Mouse (Mus musculus) heart, embryonic 16.5 days (tissue): ENCODE measurements at regions not wholly inside any gene's neighbourhood (a gene's known extent, or its start where the extent isn't known, plus 50 kb on each side); places are given as distances from the start of the nearest gene placed in this dataset.

ENCODE experiments used
- ATAC-seq: fragments of 200-750 bp; cut with Nextera tagmentation; replicated peaks from 2 replicates; pipeline ENCODE4 v1.8.0; 2017; ENCODE audit warnings: moderate number of reproducible peaks; ENCODE audit not compliant: insufficient read depth, low FRiP score; ENCODE audit errors: extremely low read depth
- H3K27ac ChIP-seq: fragments of 300-500 bp; sonication (generic); 2 replicates; pipeline ENCODE4 v1.5.1; 2014; ENCODE audit warnings: mild to moderate bottlenecking, low read length, control low read depth, moderate library complexity
- H3K27me3 ChIP-seq: fragments of 300-500 bp; sonication (generic); 2 replicates; pipeline ENCODE4 v1.6.1; 2014; ENCODE audit warnings: low read length, mixed read lengths; ENCODE audit not compliant: control insufficient read depth, insufficient read depth
- H3K36me3 ChIP-seq: fragments of 300-500 bp; sonication (generic); 2 replicates; pipeline ENCODE4 v1.6.1; 2014; ENCODE audit not compliant: control insufficient read depth, insufficient read depth
- H3K4me1 ChIP-seq: fragments of 300-500 bp; sonication (generic); 2 replicates; pipeline ENCODE4 v1.6.1; 2014; ENCODE audit warnings: low read length, mixed read lengths; ENCODE audit not compliant: control insufficient read depth, insufficient read depth
- H3K4me2 ChIP-seq: fragments of 300-500 bp; sonication (generic); 2 replicates; pipeline ENCODE4 v1.6.1; 2014; ENCODE audit warnings: low read depth, mild to moderate bottlenecking, control low read depth, low read length
- H3K4me3 ChIP-seq: fragments of 300-500 bp; sonication (generic); 2 replicates; pipeline ENCODE4 v1.5.1; 2014; ENCODE audit warnings: mild to moderate bottlenecking, control low read depth, low read length
- H3K9ac ChIP-seq: fragments of 300-500 bp; sonication (generic); 2 replicates; pipeline ENCODE4 v1.6.1; 2014; ENCODE audit warnings: low read length, control low read depth
- H3K9me3 ChIP-seq: fragments of 300-500 bp; sonication (generic); replicated peaks from 2 replicates; pipeline ENCODE4 v1.6.1; 2016; ENCODE audit warnings: low read length; ENCODE audit not compliant: control insufficient read depth
- WGBS: fragments of 180-500 bp; shearing (Covaris S2); extraction: QIAGEN DNeasy Blood & Tissue Kit; methylation state at CpG from one replicate; pipeline ENCODE4 v1.1.7; 2014; 5-methylcytosine and 5-hydroxymethylcytosine counted together

- no peak overlapping the region for H3K4me3 ChIP-seq
- H3K9me3 ChIP-seq, result 0 out of 2 replicates have a peak, but pooled peaks cover 4% of the 10 kb centered on the region
- no peak overlapping the region for H3K4me2 ChIP-seq
- H3K27ac ChIP-seq, result no peak overlapping the region
- H3K4me1 ChIP-seq, result peaks cover 9% of the 10 kb centered on the region
- no peaks in the 10 kb centered on the region for H3K36me3 ChIP-seq
- ATAC-seq, result no peak
- no peak overlapping the region for H3K9ac ChIP-seq
- H3K27me3 ChIP-seq, result no peaks in the 10 kb centered on the region
- WGBS, result 89% methylated on average over 6 of the region's 6 CpGs
These were observed 93.7 kb upstream of the Vps8 start for GRCm38 (mm10) chr16:21329199-21329598.

DNA sequence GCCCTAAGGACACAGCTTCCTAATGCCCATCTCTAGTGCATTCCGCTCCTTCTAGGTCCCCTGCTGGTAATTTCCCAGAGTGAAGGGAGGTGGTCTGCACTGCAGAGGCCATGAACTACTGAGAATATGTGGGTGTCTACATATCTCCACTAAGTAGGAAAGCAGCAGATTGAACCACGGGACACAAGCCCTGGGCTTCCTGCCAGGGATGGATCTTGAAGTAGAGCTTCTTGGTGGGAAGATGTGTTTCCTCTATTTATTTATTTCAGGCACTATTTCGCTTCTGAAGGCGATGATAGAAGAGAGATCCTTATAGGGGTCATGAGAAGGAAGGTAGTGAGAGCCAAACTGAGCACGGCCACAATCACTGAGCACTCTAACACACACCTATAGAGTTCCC is 91.7 kb upstream of the Vps8 start:
- Histone ChIP-seq H3K9ac (no peak overlapping the region), H3K4me3 (no peak overlapping the region), H3K4me2 (peak overlapping the region; percentile 33; the same call in 1 of the 2 replicates), H3K27ac (no peak overlapping the region), H3K9me3 (no peaks in the 10 kb centered on the region), H3K27me3 (no peaks in the 10 kb centered on the region), H3K36me3 (no peaks in the 10 kb centered on the region), H3K4me1 (peaks cover 10% of the 10 kb centered on the region)
- WGBS, result 74% methylated on average over 5 of the region's 5 CpGs
- no peak for ATAC-seq

DNA sequence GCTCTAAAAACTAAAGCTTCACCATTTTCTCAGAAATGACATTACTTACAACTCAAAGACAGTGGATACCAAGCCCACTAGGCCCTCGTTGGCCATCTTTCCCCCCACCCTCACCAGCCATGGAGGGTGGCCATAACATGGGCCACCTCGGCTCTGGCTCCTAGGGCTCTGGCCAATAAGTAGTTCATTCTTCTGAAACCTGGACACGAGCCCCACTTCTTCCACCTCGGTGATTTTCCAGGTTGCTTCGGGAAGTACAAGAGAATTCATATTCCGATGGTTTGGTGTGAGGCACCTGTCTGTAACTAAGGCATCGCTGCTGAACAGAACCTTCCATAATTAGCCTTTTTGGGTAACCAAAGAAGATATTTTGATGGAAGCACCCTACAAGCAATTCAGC is 90.5 kb upstream of the Vps8 start:
- peaks cover 10% of the 10 kb centered on the region for H3K4me1 ChIP-seq
- no peaks in the 10 kb centered on the region for H3K36me3 ChIP-seq
- no peaks in the 10 kb centered on the region for H3K9me3 ChIP-seq
- peak overlapping the region; percentile 79 for H3K4me3 ChIP-seq
- no peaks in the 10 kb centered on the region for H3K27me3 ChIP-seq
- peak overlapping the region; percentile 97 for H3K27ac ChIP-seq
- peak overlapping the region; percentile 91 for H3K9ac ChIP-seq
- no peak for ATAC-seq
- H3K4me2 ChIP-seq, result peak overlapping the region; percentile 89
- WGBS, result 42% methylated on average over 7 of the region's 7 CpGs

- no peaks in the 10 kb centered on the region for H3K36me3 ChIP-seq
- H3K27ac ChIP-seq, result peak overlapping the region; percentile 97
- no peaks in the 10 kb centered on the region for H3K27me3 ChIP-seq
- H3K4me1 ChIP-seq, result peaks cover 10% of the 10 kb centered on the region
- no peaks in the 10 kb centered on the region for H3K9me3 ChIP-seq
- peak overlapping the region; percentile 79 for H3K4me3 ChIP-seq
- peak overlapping the region; percentile 89 for H3K4me2 ChIP-seq
- under 1% methylated on average over 14 of the region's 14 CpGs for WGBS
- peak overlapping the region; percentile 91 for H3K9ac ChIP-seq
- peak; percentile 42; the same call in 1 of the 2 replicates for ATAC-seq
These were observed 90.1 kb upstream of the Vps8 start for GRCm38 (mm10) chr16:21332862-21333222.

GRCm38 (mm10) chr16:21333223-21333951 is 89.5 kb upstream of the Vps8 start:
- H3K9ac ChIP-seq, result peak overlapping the region; percentile 91
- H3K4me1 ChIP-seq, result peaks cover 13% of the 10 kb centered on the region
- no peaks in the 10 kb centered on the region for H3K9me3 ChIP-seq
- H3K36me3 ChIP-seq, result no peaks in the 10 kb centered on the region
- no peaks in the 10 kb centered on the region for H3K27me3 ChIP-seq
- peak overlapping the region; percentile 97 for H3K27ac ChIP-seq
- H3K4me2 ChIP-seq, result peak overlapping the region; percentile 89
- WGBS, result under 1% methylated on average over 42 of the region's 44 CpGs
- ATAC-seq, result peak; percentile 93
- H3K4me3 ChIP-seq, result peak overlapping the region; percentile 79

DNA sequence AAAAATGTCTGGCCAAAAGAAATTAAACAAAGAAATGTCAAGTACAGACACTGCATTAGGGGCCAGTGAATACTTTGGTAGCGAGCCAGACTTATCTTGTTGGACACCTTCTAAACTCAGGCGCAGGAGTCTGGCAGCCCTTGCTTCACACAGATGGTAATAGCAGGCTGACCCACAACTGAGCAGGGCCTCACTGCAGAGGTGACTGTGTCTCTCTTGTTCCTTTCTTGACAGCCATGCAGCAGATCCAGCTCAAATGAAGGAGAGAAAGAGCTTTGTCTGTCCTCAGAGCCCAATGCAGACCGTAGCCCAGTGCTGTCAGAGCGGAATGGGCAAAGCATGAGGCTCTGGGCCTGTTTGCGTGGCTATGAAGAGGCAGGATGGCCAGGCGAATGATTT is 83.9 kb upstream of the Vps8 start:
- H3K9ac ChIP-seq, result peak overlapping the region; percentile 63
- peak; percentile 76 for ATAC-seq
- H3K36me3 ChIP-seq, result no peaks in the 10 kb centered on the region
- 49% methylated on average over 6 of the region's 6 CpGs for WGBS
- no peaks in the 10 kb centered on the region for H3K27me3 ChIP-seq
- no peak overlapping the region for H3K4me3 ChIP-seq
- H3K27ac ChIP-seq, result peak overlapping the region; percentile 96
- no peaks in the 10 kb centered on the region for H3K9me3 ChIP-seq
- peaks cover 24% of the 10 kb centered on the region for H3K4me1 ChIP-seq
- H3K4me2 ChIP-seq, result peak overlapping the region; percentile 49; the same call in 1 of the 2 replicates

DNA sequence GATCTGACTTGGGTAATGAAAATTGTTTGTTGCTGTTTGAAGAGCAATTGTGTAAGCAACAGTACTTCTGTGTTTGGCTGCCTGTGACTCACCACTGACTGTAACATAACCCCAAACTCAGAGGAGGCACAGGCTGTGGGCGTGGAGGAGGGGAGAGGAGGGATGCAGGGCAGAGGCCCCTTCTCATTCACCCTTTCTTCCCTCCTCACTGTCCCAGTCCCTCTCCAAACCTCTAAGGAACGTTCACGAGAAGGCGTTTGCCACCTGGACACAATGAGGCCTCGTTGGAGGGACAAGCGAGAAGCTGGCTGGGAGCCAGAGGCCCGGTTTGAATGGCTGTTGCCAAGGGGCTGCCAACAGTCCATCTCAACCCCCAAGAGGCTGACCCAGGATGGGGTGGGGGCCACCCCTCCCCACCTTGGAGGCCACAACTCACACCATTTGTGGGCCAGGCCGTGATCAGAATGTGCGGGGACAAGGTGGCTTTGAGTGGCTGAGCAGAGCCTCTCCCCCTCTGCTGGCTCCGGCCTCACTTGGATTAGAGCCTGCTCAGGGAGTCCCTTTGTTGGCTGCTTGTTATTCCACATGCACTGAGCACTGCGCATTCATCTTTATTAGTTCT is 83.3 kb upstream of the Vps8 start:
- ATAC-seq, result peak; percentile 75
- Histone ChIP-seq H3K4me2 (peak overlapping the region; percentile 49; the same call in 1 of the 2 replicates), H3K27me3 (no peaks in the 10 kb centered on the region), H3K4me1 (peaks cover 21% of the 10 kb centered on the region), H3K27ac (peak overlapping the region; percentile 96), H3K9ac (peak overlapping the region; percentile 63), H3K36me3 (no peaks in the 10 kb centered on the region), H3K4me3 (no peak overlapping the region), H3K9me3 (no peaks in the 10 kb centered on the region)
- WGBS, result 12% methylated on average over 11 of the region's 11 CpGs

- no peaks in the 10 kb centered on the region for H3K36me3 ChIP-seq
- H3K27ac ChIP-seq, result peak overlapping the region; percentile 96
- ATAC-seq, result no peak
- H3K9me3 ChIP-seq, result no peaks in the 10 kb centered on the region
- H3K27me3 ChIP-seq, result no peaks in the 10 kb centered on the region
- 64% methylated on average over 7 of the region's 7 CpGs for WGBS
- H3K9ac ChIP-seq, result no peak overlapping the region; the same call in 1 of the 2 replicates
- H3K4me2 ChIP-seq, result no peak overlapping the region
- H3K4me1 ChIP-seq, result peaks cover 21% of the 10 kb centered on the region
- no peak overlapping the region for H3K4me3 ChIP-seq
These were observed 82.8 kb upstream of the Vps8 start for GRCm38 (mm10) chr16:21340136-21340535.

GRCm38 (mm10) chr16:21349869-21350268 is 73.0 kb upstream of the Vps8 start:
- Histone ChIP-seq H3K4me1 (no peaks in the 10 kb centered on the region), H3K9me3 (no peaks in the 10 kb centered on the region), H3K27ac (no peak overlapping the region), H3K27me3 (no peaks in the 10 kb centered on the region), H3K36me3 (no peaks in the 10 kb centered on the region), H3K9ac (no peak overlapping the region), H3K4me2 (no peak overlapping the region), H3K4me3 (no peak overlapping the region)
- no peak for ATAC-seq
- 65% methylated on average over 1 of the region's 1 CpGs for whole genome bisulfite sequencing
